In the genomic region with DNA sequence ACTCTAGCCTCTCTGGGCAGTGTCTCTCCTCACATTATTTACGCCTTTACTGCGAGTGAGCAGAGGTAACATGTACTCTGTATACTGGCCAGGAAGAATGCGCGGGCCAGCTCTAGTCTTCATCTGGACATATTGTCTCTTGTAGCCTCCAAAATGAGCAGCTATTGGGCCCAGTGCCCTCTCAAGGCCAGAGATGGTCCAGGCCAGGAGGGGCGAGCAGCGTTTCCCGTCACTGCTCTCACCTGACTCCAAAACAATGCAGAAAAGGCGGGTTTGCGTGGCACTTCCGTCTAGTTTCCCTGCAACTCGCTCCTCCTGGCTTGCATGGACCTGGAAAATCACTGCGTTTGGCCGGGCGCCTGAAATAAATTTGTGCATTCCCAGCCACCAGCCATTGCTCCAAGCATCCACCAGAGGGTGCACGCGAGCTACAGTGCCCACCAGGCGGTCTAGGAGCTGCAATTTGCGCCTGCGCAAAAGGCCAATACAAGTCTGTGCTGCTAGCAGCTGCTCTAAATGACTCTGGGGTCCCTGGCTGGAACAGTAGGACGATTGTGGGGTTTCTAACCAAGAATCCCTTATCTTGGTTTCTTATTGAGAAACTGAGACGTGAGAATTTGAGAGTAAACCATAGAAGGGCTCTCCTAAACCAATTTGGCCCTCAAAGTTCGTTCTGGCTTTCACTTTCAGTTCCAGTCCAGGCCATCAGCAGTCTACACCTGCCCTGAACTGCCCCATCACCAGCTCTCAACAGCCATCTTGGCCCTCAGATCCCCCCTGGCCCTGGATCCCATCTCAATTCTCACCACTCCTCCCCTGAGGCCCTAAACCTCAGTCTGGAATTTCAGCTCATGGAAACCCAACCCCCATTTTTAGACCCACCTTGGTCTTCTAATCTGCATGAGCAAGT, we compare ENCODE assay signal across 8 mouse cellular contexts. TPM values are rescaled to one million over a fixed set of nuclear protein-coding genes. Genes with fewer than 3 reads are reported as not detected.
DNase-seq lines count a peak whose midpoint lies in the region; ATAC-seq and TF ChIP-seq lines count a peak whose summit lies in the region.

No protein-coding gene starts in this region.

- no peak overlapping the region for H3K4me3 ChIP-seq in ES-Bruce4 (ENCODE audit: low read depth, low read length)
- H3K4me3 ChIP-seq in forebrain, embryonic 14.5 days (ENCODE audit: low read depth, low read length): no peak overlapping the region
- peak overlapping the region; percentile 2 for H3K4me3 ChIP-seq in lung, adult 2 months (replicated peaks; ENCODE audit: extremely low read depth, low read depth, low read length)

- peak; percentile 85 for ATAC-seq in cerebellum, adult (ENCODE audit: insufficient number of reproducible peaks, low FRiP score, low TSS enrichment)
- peak; percentile 94 for ATAC-seq in forebrain, embryonic 14.5 days
- peak; percentile 97 for ATAC-seq in neutrophil, adult 5-6 weeks (ENCODE audit: extremely low read depth, insufficient number of reproducible peaks, low FRiP score, poor library complexity, severe bottlenecking)

- H3K4me2 ChIP-seq in forebrain, embryonic 14.5 days (ENCODE audit: low read length): peak overlapping the region; percentile 29; the same call in 1 of the 2 replicates

- no peaks in the 10 kb centered on the region for H3K9me3 ChIP-seq in ES-Bruce4 (replicated peaks; ENCODE audit: control insufficient read depth, insufficient read depth, low read length, poor library complexity, severe bottlenecking)
- no peaks in the 10 kb centered on the region for H3K9me3 ChIP-seq in forebrain, embryonic 14.5 days (replicated peaks; ENCODE audit: control insufficient read depth, low read length)

- no peak overlapping the region for H3K27ac ChIP-seq in ES-Bruce4 (ENCODE audit: insufficient read depth, low read length)
- H3K27ac ChIP-seq in forebrain, embryonic 14.5 days (ENCODE audit: low read depth, low read length): no peak overlapping the region

- H3K9ac ChIP-seq in ES-Bruce4 (ENCODE audit: low read depth, poor library complexity, severe bottlenecking): no peak overlapping the region
- no peak overlapping the region for H3K9ac ChIP-seq in forebrain, embryonic 14.5 days (ENCODE audit: low read length)

- no peaks in the 10 kb centered on the region for H3K4me1 ChIP-seq in ES-Bruce4 (ENCODE audit: control insufficient read depth, insufficient read depth, low read length)
- peaks cover 3% of the 10 kb centered on the region; the same call in 1 of the 2 replicates for H3K4me1 ChIP-seq in forebrain, embryonic 14.5 days (ENCODE audit: control insufficient read depth, insufficient read depth, low read length)
- H3K4me1 ChIP-seq in lung, adult 2 months (ENCODE audit: control insufficient read depth, insufficient read depth, low read length): peaks cover 5% of the 10 kb centered on the region

- 25% methylated on average over 22 of the region's 22 CpGs for WGBS in forebrain, embryonic 14.5 days
- WGBS in lung, adult 2 months: 8% methylated on average over 22 of the region's 22 CpGs

- no peak for TF ChIP-seq EP300 in ES-Bruce4 (IDR thresholded peaks at IDR 0.05; ENCODE audit: insufficient read depth, low read depth, low read length)

- no peak for TF ChIP-seq POLR2A in ES-Bruce4 (IDR thresholded peaks at IDR 0.05; ENCODE audit: insufficient read depth, low read length)
- peak; percentile 43; the same call in 1 of the 2 replicates for TF ChIP-seq POLR2A in lung, adult 2 months (IDR thresholded peaks at IDR 0.05; ENCODE audit: borderline replicate concordance, extremely low read depth, low read depth, low read length)

- no peaks in the 10 kb centered on the region for H3K27me3 ChIP-seq in ES-Bruce4 (ENCODE audit: control insufficient read depth, insufficient read depth, low read length, poor library complexity, severe bottlenecking)
- H3K27me3 ChIP-seq in forebrain, embryonic 14.5 days (replicated peaks; ENCODE audit: control insufficient read depth, insufficient read depth, low read length): no peaks in the 10 kb centered on the region

- peak; percentile 89 for TF ChIP-seq CTCF in ES-Bruce4 (IDR thresholded peaks at IDR 0.05; ENCODE audit: low read depth, low read length)
- TF ChIP-seq CTCF in lung, adult 2 months (IDR thresholded peaks at IDR 0.05; ENCODE audit: insufficient read depth, low read length): peak; percentile 98

- DNase-seq in forebrain, embryonic 14.5 days (ENCODE audit: low spot score): peak; percentile 93
- peak; percentile 88 for DNase-seq in heart, postnatal 25 days (ENCODE audit: low spot score)
- peak; percentile 93 to 99 for DNase-seq in layer of hippocampus, adult 18-20 months (ENCODE audit: low spot score in 2 of 2)
- peak; percentile 98 for DNase-seq in lung, adult 2 months
- DNase-seq in thymus, adult 18-20 months: peak; percentile 79 to 80

- intact Hi-C loops in heart, postnatal 25 days (cut with DNase I): loop anchor here (1.0 to 10.0 kb wide), 4 partner anchors 40 to 155 kb away; no protein-coding TSS in a partner anchor

- H3K36me3 ChIP-seq in ES-Bruce4 (ENCODE audit: control insufficient read depth, insufficient read depth, low read length, poor library complexity, severe bottlenecking): no peaks in the 10 kb centered on the region
- H3K36me3 ChIP-seq in forebrain, embryonic 14.5 days (ENCODE audit: control insufficient read depth, insufficient read depth, low read length): no peaks in the 10 kb centered on the region

RNA-seq across cellular contexts. Expression of a gene that starts 59.0 kb away (rescaled TPM):
- polyA plus RNA-seq in ES-Bruce4 (2011; ENCODE audit: insufficient read depth, insufficient read length, low read depth, missing spikeins): 0.52 and 0.70 TPM in 2 replicates
- 33.4 and 36.9 TPM in 2 replicates for polyA plus RNA-seq in forebrain, embryonic 14.5 days (2014; fragmentation: Nextera tagmentation; extraction: Ambion mirVana)
- 100 to 1,000 TPM in 1 of 2 experiments, 10 to 100 TPM in 1; 97.4 to 128 TPM for total RNA-seq in heart, postnatal 25 days (2021)
- 10 to 100 TPM; 26.4 to 33.6 TPM for total RNA-seq in layer of hippocampus, adult 18-20 months (2021)
- 79.8 and 101 TPM in 2 replicates for polyA plus RNA-seq in lung, adult 2 months (2012; rRNA removed)
- 0.49 and 0.58 TPM in 2 replicates for total RNA-seq in neutrophil, adult 5-6 weeks (2017)

Comparison
In these comparisons a context has a peak if more than half of its experiments do, and no peak if none do; other contexts are left out.
1. RNA of a gene that starts 59.0 kb away (total RNA-seq): 97.4 to 128 TPM in heart, postnatal 25 days and 26.4 to 33.6 TPM in layer of hippocampus, adult 18-20 months; 0.49 to 0.58 TPM in neutrophil, adult 5-6 weeks; every median in the first group is over 10 times any median in the second.
2. Peak in every context shown above with its lines, with median percentiles within 50 percentile points of each other: ATAC-seq and DNase-seq.